Mouse (Mus musculus): ENCODE results near the gene Erp44.

- TF ChIP-seq POLR2A (IDR thresholded peaks at IDR 0.05; ENCODE audit: borderline replicate concordance, low read depth, low read length) (no peak), CTCF (IDR thresholded peaks at IDR 0.05; ENCODE audit: low read depth, low read length) (no peak)
Measured at GRCm38 (mm10) chr4:48322095-48322494, 42.7 kb upstream of the Erp44 start.
